Mouse (Mus musculus) bone marrow macrophage, adult 2 months (primary cell): ENCODE data around the gene Ppp1r16b.

Experiments used
- CTCF ChIP-seq: IDR thresholded peaks from 2 replicates; pipeline ENCODE4 v1.5.1; 2012; ENCODE audit warnings: low read depth, mild to moderate bottlenecking, low read length, moderate library complexity
- POLR2A ChIP-seq: IDR thresholded peaks from 2 replicates; pipeline ENCODE4 v1.6.1; 2012; ENCODE audit warnings: mild to moderate bottlenecking, low read depth, low read length, borderline replicate concordance

DNA sequence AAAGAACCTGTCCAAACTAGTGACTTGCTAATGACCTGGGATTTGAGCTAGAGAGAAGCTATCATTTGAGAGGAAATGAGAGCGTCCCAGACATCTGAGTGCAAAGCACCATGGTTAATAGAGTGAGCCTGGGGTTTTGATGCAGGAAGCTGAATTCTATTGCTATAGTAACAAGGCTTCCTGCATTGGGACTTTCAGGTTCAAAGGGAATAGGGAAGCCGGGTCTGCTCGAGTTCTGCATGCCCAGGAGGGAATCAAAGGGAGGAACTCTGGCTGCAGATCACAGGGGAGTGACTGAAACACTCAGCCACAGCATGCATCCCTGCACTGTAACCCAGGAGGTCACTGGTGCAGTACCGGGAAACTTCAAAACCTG lies 17.8 kb downstream of the Ppp1r16b start:
- TF ChIP-seq POLR2A (no peak), CTCF (no peak)
